Mouse (Mus musculus): ENCODE measurements around the gene Nedd4.

Gene Nedd4

GRCm38 (mm10) chr9:72716200-72716599, 54.1 kb downstream of the Nedd4 start:
- POLR2A ChIA-PET: interaction anchor here in 2 of 4 experiments (0.7 to 3.2 kb wide), 10 partner anchors 9 to 76 kb away, joined by 3 to 16 read pairs (median 4); no protein-coding TSS in a partner anchor

GRCm38 (mm10) chr9:72719143-72719542, 57.0 kb downstream of the Nedd4 start:
- ChIA-PET POLR2A (interaction anchor here in 1 of 4 experiments (1.0 to 3.8 kb wide), 5 partner anchors 8 to 22 kb away, joined by 3 to 17 read pairs (median 4); no protein-coding TSS in a partner anchor), CTCF (no interaction called here)

More at GRCm38 (mm10) chr9:72716200-72716599, 54.1 kb downstream of the Nedd4 start:
- CTCF ChIA-PET: interaction anchor here in 2 of 4 experiments (0.7 to 1.4 kb wide), 3 partner anchors 11 to 274 kb away, joined by 3 read pairs; no protein-coding TSS in a partner anchor

DNA sequence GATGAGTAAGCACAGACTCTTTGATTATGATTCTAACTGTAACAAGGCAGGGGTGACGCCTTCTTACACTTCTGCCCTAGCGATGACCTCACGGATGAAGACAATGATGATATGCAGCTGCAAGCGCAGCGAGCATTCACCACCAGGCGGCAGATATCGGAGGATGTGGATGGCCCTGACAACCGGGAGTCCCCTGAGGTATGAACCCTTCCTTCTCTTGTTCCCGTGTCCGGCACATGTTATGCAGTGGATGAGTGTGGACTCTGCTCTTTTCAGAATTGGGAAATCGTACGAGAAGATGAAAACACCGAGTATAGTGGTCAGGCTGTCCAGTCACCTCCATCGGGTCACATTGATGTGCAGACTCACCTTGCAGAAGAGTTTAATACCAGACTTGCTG, 59.1 kb downstream of the Nedd4 start:
- POLR2A ChIA-PET: interaction anchor here in 1 of 4 experiments (0.7 to 3.8 kb wide), 9 partner anchors 9 to 59 kb away, joined by 3 to 17 read pairs (median 5); partner anchors contain the start of gene Nedd4

GRCm38 (mm10) chr9:72722622-72723021, 60.5 kb downstream of the Nedd4 start:
- ChIA-PET POLR2A (interaction anchor here in 1 of 4 experiments (1.0 to 2.0 kb wide), 2 partner anchors 12 to 19 kb away, joined by 3 to 5 read pairs; no protein-coding TSS in a partner anchor), CTCF (no interaction called here)

More for the DNA sequence above, 59.1 kb downstream of the Nedd4 start:
- CTCF ChIA-PET: interaction anchor here in 2 of 4 experiments (0.6 to 1.0 kb wide), 4 partner anchors 12 to 87 kb away, joined by 3 to 7 read pairs (median 4); partner anchors contain the start of gene Nedd4 (in 1 of the 2)

DNA sequence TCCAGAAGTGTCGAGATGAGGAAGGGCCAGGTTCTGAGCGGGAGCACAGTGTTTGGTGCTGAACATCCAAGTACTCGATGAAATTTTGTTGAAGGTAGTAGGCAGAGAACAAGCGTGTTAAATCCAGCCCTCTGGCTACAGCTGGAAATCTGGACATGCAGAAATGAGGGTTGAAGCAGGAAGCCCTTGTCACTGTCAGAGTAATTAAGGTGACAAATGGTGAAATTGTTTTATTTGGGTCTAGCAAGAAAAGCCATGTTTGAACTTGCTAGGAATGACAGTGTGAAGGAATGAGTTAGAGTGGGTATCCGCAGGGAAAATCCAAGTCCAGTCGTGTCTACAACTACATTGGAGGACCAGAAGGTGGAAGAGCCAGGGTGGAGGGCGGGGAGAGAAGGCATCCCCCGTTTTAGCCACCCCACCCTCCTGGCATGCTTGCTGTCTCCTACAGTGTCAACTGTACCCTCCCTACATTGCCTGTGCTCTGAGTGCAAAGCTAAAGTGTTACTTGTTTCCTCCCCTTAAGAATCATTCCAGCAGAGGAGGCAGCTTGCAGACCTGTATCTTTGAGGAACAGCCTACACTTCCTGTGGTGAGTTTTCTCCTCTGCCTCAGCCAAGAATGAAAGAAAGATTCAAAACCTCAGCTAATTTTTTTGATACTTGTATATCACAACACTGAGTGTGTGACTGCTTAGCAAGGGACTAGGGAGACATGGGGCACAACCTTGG, 62.5 kb downstream of the Nedd4 start:
- POLR2A ChIA-PET: interaction anchor here in 2 of 4 experiments (0.7 to 4.1 kb wide), 10 partner anchors 10 to 85 kb away, joined by 3 to 17 read pairs (median 3); no protein-coding TSS in a partner anchor

DNA sequence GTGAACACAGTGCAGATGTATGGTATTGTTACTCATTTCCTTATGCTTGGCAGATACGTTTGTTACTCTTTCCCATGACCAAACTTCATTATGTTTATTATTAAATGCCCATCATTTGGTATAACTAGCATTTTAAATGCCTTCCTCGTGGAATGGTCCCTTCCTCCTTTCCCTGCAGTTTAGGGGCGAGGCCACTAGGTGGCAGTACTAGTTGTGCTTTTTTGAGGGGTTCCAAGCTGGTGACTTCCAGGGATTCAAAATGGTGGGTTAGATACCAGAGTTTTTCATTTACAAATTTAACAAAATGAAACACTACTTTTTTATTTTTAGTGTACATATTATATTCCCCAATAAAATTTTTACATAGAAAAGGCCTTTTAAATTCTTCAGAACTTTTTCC, 71.8 kb downstream of the Nedd4 start:
- ChIA-PET POLR2A (interaction anchor here (0.5 to 4.4 kb wide), 19 partner anchors 9 to 281 kb away, joined by 3 to 32 read pairs (median 4); partner anchors contain the start of gene Nedd4 (in 1 of the 4)), CTCF (interaction anchor here (0.6 to 1.5 kb wide), 21 partner anchors 12 to 224 kb away, joined by 3 to 14 read pairs (median 4); no protein-coding TSS in a partner anchor)

More for the DNA sequence above, 62.5 kb downstream of the Nedd4 start:
- CTCF ChIA-PET: interaction anchor here in 1 of 4 experiments (2.1 kb wide), 1 partner anchor 43 kb away, joined by 5 read pairs; no protein-coding TSS in a partner anchor

DNA sequence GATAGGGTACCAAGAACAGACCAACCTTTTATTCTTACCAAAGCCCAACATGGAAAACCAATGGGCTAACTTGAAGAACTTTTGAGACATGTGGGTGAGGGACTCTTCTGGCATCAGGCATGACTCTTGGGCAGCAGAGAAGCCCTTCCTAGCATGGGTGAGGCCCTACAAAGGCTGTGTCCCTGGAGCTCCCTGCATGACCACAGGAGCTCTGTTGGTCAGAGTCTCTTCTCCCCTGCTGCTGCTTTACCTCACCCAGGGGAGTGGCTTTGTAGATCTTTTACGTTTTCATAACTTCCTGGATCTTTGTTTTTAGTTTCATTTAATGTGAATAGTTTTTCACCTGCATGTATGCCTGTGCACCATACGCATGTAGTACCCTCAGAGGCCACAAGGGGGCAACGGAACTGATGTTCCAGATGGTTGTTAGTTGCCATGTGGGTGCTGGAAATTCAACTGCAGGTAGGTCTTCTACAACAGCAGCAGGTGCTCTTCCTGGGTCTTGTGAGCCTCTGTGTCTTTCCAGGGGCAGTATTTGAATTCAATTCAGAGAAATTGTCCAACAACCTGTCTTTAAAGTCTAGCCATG, 73.8 kb downstream of the Nedd4 start:
- CTCF ChIA-PET: interaction anchor here in 2 of 4 experiments (0.7 to 1.0 kb wide), 4 partner anchors 14 to 148 kb away, joined by 3 read pairs; no protein-coding TSS in a partner anchor
- POLR2A ChIA-PET: interaction anchor here in 1 of 4 experiments (1.4 to 4.4 kb wide), 2 partner anchors 12 to 21 kb away, joined by 3 to 32 read pairs; no protein-coding TSS in a partner anchor

DNA sequence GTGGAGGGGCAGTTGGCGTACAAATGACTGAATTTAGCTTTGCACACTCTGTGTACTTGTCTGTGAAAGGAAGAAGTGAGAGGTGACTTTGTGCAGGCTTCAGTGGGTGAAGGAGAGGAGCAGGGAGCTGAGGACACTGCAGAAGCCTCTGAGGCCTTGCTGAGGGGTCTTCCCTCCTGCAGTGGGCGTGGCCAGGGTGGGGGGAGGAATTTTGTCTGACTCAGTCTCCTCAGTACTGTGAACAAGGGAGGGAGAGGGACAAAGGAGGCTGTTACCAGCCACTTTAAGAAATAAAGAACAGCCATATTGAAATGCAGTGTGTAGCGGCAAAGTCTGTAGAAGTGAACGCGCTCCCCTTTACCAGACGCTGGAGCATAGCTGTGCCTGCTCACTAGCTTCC, 79.1 kb downstream of the Nedd4 start:
- ChIA-PET POLR2A (interaction anchor here in 2 of 4 experiments (0.7 to 2.8 kb wide), 15 partner anchors 8 to 101 kb away, joined by 3 to 11 read pairs (median 4); partner anchors contain the start of gene Nedd4 (in 1 of the 2)), CTCF (no interaction called here)

- CTCF ChIA-PET: interaction anchor here in 2 of 4 experiments (0.6 to 1.4 kb wide), 4 partner anchors 12 to 441 kb away, joined by 3 to 4 read pairs (median 4); no protein-coding TSS in a partner anchor
- POLR2A ChIA-PET: interaction anchor here in 2 of 4 experiments (1.1 to 6.6 kb wide), 8 partner anchors 8 to 107 kb away, joined by 3 to 32 read pairs (median 6); partner anchors contain the start of gene Nedd4 (in 1 of the 2)
Observed at GRCm38 (mm10) chr9:72746278-72746677, 84.1 kb downstream of the Nedd4 start.

DNA sequence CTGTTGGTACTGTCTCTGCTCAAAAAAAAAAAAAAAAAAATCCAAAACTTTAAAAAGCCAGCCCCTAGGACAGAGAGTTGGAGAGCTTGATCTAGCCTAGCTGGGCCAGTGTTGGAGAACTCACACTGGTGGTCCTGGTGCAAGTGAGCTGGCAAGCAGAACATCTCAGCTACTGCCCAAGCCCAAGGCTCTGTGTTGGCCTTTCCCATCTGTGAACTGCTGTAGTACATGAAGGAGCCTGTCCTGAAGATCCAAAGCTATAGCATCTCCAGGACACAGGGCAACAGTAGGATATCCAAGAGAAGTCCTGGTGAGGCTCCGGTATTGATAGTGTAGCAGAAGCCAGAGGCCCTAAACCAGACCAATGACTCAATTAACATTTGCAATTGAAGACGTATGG, 88.1 kb downstream of the Nedd4 start:
- POLR2A ChIA-PET: interaction anchor here (0.6 to 6.6 kb wide), 26 partner anchors 9 to 1761 kb away, joined by 3 to 32 read pairs (median 4); partner anchors contain the start of gene Nedd4 (in 1 of the 4)
- CTCF ChIA-PET: interaction anchor here in 3 of 4 experiments (0.5 to 1.6 kb wide), 8 partner anchors 9 to 290 kb away, joined by 3 to 4 read pairs (median 3); no protein-coding TSS in a partner anchor

GRCm38 (mm10) chr9:72752656-72753055, 90.5 kb downstream of the Nedd4 start:
- ChIA-PET POLR2A (interaction anchor here in 2 of 4 experiments (0.5 to 3.1 kb wide), 8 partner anchors 10 to 113 kb away, joined by 3 to 11 read pairs (median 4); no protein-coding TSS in a partner anchor), CTCF (interaction anchor here in 1 of 4 experiments (1.0 kb wide), 1 partner anchor 19 kb away, joined by 3 read pairs; no protein-coding TSS in a partner anchor)

DNA sequence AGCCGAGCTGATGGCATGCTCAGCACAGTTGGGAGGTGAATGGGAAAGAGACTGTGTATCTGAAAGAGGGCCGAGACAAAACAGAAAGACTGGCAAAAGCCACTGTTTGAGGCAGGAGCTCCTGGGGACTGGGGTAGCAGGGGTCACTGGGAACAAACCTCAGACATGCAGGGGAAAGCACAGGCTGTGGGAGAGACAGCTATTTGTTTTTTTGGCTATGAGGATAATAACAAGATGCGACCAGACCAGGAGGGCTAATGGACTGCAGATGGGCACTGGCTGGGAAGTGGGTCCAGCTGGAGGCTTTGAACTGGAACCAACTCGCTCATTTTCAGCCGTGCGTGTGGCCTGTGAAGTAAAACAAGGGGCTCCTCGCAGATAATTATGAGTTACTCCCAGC, 91.6 kb downstream of the Nedd4 start:
- POLR2A ChIA-PET: interaction anchor here (0.5 to 3.1 kb wide), 12 partner anchors 8 to 262 kb away, joined by 3 to 12 read pairs (median 4); no protein-coding TSS in a partner anchor

DNA sequence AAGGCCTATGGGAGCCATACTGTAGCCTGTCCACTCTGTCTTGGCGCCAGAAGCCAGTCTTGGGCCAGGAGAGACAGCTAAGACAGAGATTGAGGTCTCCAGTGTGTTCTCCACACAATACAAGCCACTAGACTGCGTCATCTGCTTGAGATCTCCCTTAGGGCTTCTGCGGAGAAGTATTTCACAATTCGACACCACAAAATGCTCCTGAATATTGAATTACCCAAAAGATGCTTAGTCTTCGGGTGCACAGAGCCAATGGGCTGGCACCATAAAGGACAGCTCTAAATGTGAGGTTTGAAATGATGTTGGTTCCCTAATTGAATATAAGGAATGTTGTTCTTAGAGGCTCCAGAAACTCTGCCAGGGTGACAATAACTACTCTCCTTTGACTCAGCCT, 95.0 kb downstream of the Nedd4 start:
- POLR2A ChIA-PET: interaction anchor here in 2 of 4 experiments (0.6 to 1.5 kb wide), 9 partner anchors 9 to 118 kb away, joined by 3 to 6 read pairs (median 4); partner anchors contain the start of gene Nedd4 (in 1 of the 2)
- CTCF ChIA-PET: interaction anchor here in 2 of 4 experiments (0.5 to 1.2 kb wide), 2 partner anchors 9 to 162 kb away, joined by 4 to 6 read pairs; no protein-coding TSS in a partner anchor

More for the DNA sequence above, 91.6 kb downstream of the Nedd4 start:
- CTCF ChIA-PET: interaction anchor here in 3 of 4 experiments (0.6 to 1.4 kb wide), 7 partner anchors 10 to 205 kb away, joined by 3 to 7 read pairs (median 4); partner anchors contain the start of genes Dyx1c1 (in 1 of the 3) and Gm44503 (in 1 of the 3)

DNA sequence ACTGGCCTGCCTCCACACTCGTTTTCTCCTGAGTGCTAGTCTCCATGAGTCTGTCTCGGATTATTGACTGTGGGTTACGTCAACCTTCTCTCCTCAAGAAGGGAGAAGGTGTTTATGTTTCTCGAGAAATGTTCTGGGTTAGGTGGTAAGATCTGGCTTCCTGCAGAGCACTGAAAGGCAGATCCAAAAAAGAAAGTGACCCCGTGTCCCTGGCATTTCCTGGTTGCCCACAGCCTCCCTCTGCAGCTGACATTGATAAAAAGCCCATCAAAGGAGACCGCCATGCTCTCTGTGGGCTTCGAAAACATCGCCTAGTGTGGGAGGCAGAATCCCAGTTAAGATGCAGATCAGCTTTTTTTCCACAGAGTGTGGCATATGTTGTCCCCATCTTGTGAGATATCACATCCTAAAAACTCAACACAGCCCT, 96.6 kb downstream of the Nedd4 start:
- ChIA-PET CTCF (interaction anchor here in 1 of 4 experiments (0.7 to 1.5 kb wide), 3 partner anchors 9 to 124 kb away, joined by 3 to 4 read pairs (median 3); no protein-coding TSS in a partner anchor), POLR2A (interaction anchor here in 2 of 4 experiments (0.6 to 1.4 kb wide), 4 partner anchors 20 to 306 kb away, joined by 3 to 4 read pairs (median 3); no protein-coding TSS in a partner anchor)

- CTCF ChIA-PET: interaction anchor here in 3 of 4 experiments (0.6 to 1.8 kb wide), 11 partner anchors 9 to 358 kb away, joined by 3 to 6 read pairs (median 3); no protein-coding TSS in a partner anchor
- POLR2A ChIA-PET: interaction anchor here (0.6 to 2.0 kb wide), 28 partner anchors 9 to 606 kb away, joined by 3 to 9 read pairs (median 4); partner anchors contain the start of genes Nedd4 (in 1 of the 4) and Rfx7 (in 1 of the 4)
Observed at GRCm38 (mm10) chr9:72763050-72763718, 101.0 kb downstream of the Nedd4 start.

DNA sequence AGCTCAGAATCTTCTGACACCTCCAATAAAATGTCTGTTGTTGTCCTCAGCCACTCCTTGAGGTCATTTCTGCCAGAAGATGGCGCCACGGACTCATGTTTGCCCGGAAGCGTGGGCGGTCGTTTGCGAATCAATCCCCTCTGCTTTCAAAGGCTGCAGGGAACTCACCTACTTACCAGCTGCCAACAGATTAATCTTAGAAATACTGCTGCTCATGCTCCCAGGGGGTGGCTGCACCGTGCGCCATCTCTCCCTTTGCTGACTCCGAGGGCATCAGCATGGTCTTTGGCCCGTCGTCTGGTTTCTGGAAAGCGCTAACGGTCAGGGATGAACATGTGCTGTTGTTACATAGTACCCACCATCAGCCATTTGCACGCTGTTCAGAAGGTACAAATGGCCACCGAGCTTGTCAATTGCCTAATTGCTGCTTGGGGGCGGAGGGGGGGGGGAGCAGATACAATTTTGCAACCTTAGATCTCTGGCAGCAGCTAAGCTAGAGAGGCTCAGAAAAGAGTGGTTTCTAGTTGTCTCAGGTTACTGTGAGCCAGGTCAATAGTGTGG, 104.7 kb downstream of the Nedd4 start:
- ChIA-PET POLR2A (interaction anchor here in 3 of 4 experiments (0.6 to 2.8 kb wide), 34 partner anchors 9 to 695 kb away, joined by 3 to 9 read pairs (median 4); partner anchors contain the start of gene Gm20509 (in 1 of the 3)), CTCF (interaction anchor here (0.5 to 3.0 kb wide), 75 partner anchors 9 to 506 kb away, joined by 3 to 24 read pairs (median 4); no protein-coding TSS in a partner anchor)

Data from embryonic stem cell, embryonic (primary cell).